In genomic region chrX:71589181-71589580, GRCm38 (mm10) we compare ENCODE assay signal across 13 mouse cellular contexts.
"Had no signal": no experiment of that assay in that cellular context is flagged by ENCODE, and none has a peak within 500 bp of the region (broad histone marks: within the 10 kb centered on the region; RNA-seq: fewer than 3 reads in every experiment).

No protein-coding gene starts in this region.

- DNase-seq: lung, adult 18-20 months; lung, embryonic 14.5 days; lung, postnatal 10 days; lung, postnatal 4 days; midbrain, embryonic 14.5 days; retina, postnatal 1 day; right cerebral cortex, adult 18-20 months; right cerebral cortex, postnatal 25 days; right cerebral cortex, postnatal 4 days; spleen, adult 18-20 months; thymus, adult 18-20 months; thymus, postnatal 14 days; thymus, postnatal 4 days had no signal
